8 mouse cellular contexts compared by ENCODE assay signal in genomic region chr3:157109308-157109707, GRCm38 (mm10).
DNase-seq lines count a peak whose midpoint lies in the region; ATAC-seq and TF ChIP-seq lines count a peak whose summit lies in the region.

No protein-coding gene starts in this region.

- no peak overlapping the region for H3K27ac ChIP-seq in cortical plate, adult 2 months (ENCODE audit: insufficient read depth, low read length)
- H3K27ac ChIP-seq in midbrain, embryonic 12.5 days (replicated peaks), result no peak overlapping the region

- TF ChIP-seq POLR2A in cortical plate, adult 2 months (IDR thresholded peaks at IDR 0.05; ENCODE audit: extremely low read depth, insufficient read depth, low read length), result no peak

- peak; percentile 85 for ATAC-seq in midbrain, embryonic 12.5 days (ENCODE audit: low FRiP score, low read depth)

- H3K27me3 ChIP-seq in midbrain, embryonic 12.5 days, result no peaks in the 10 kb centered on the region

- TF ChIP-seq CTCF in cortical plate, adult 2 months (IDR thresholded peaks at IDR 0.05; ENCODE audit: extremely low read depth, insufficient read depth, low read length), result peak; percentile 50

- no peak overlapping the region for H3K9ac ChIP-seq in midbrain, embryonic 12.5 days (replicated peaks)

- no peaks in the 10 kb centered on the region for H3K36me3 ChIP-seq in midbrain, embryonic 12.5 days

- no peak overlapping the region for H3K4me2 ChIP-seq in midbrain, embryonic 12.5 days (replicated peaks)

- no peaks in the 10 kb centered on the region for H3K9me3 ChIP-seq in midbrain, embryonic 12.5 days

- peak; percentile 29 for DNase-seq in 3T3-L1 (ENCODE audit: low read depth, low spot score)
- DNase-seq in NIH3T3 (ENCODE audit: low read depth), result peak; percentile 18
- DNase-seq in heart, postnatal 4 days, result peak; percentile 23
- DNase-seq in layer of hippocampus, adult 8-10 months (ENCODE audit: low spot score in 2 of 2), result peak; percentile 35 to 52
- peak; percentile 10 for DNase-seq in testis, postnatal 14 days (ENCODE audit: low spot score)
- DNase-seq in ovary, adult 18-20 months (ENCODE audit: low spot score), result no peak

- H3K4me3 ChIP-seq in cortical plate, adult 2 months (ENCODE audit: insufficient read depth, low read length), result no peak overlapping the region
- no peak overlapping the region for H3K4me3 ChIP-seq in midbrain, embryonic 12.5 days

- no peaks in the 10 kb centered on the region for H3K4me1 ChIP-seq in cortical plate, adult 2 months (ENCODE audit: control insufficient read depth, insufficient read depth, low read length)
- H3K4me1 ChIP-seq in midbrain, embryonic 12.5 days, result no peaks in the 10 kb centered on the region
